Mouse (Mus musculus): ENCODE measurements at regions not wholly inside any gene's neighbourhood (a gene's known extent, or its start where the extent isn't known, plus 50 kb on each side); places are given as distances from the start of the nearest gene placed in this dataset.

DNA sequence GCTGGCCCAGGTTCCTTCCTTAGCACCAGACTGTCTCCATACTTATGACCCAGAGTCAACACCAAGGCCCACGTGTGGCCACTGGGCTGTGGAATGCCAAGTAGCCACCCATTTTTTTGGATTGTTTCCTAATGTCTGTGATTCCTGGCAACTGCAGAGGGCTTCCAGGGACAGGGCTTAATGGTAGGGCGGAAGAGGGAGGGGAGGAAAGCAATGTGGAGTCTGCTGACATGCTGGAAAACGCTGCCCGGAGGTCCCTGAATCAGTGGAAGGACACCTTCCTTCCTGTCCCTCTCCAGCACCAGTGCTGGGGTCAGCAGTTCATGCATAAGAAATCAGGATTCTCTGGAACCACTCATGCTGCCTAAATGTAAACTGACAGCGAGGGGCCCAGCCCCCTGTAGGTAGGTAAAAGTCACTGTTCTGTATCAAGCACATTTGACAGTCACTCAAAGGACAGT lies 90.8 kb downstream of the Iyd start:
- no peak for DNase-seq (ENCODE audit: low spot score in 2 of 2)

- DNase-seq (ENCODE audit: low spot score in 2 of 2), result no peak
Measured at GRCm38 (mm10) chr10:3633871-3634496, 93.9 kb downstream of the Iyd start.

GRCm38 (mm10) chr10:3644111-3644510 lies 96.1 kb upstream of the Plekhg1 start:
- DNase-seq (ENCODE audit: low spot score in 2 of 2), result no peak

DNA sequence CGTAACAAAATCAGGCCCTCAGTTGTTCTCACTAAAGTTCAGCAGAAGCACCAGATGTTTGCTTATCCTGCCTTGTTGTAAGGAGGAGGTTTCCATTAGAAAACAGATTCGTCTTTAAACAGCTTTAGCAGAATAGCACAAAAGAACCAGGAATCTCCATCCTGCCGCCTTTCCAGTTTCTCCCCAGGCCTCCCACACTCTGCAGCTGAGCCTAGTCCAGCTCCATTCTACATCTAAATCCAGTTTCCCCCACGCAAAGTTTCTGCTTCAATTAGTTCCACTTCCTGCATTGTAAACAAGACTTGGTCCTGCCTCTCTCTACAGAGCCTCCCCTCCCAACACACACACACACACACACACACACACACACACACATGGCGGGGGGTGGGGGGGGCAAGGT lies 95.1 kb upstream of the Plekhg1 start:
- peak; percentile 20 to 60 for DNase-seq (ENCODE audit: low spot score in 2 of 2)

DNA sequence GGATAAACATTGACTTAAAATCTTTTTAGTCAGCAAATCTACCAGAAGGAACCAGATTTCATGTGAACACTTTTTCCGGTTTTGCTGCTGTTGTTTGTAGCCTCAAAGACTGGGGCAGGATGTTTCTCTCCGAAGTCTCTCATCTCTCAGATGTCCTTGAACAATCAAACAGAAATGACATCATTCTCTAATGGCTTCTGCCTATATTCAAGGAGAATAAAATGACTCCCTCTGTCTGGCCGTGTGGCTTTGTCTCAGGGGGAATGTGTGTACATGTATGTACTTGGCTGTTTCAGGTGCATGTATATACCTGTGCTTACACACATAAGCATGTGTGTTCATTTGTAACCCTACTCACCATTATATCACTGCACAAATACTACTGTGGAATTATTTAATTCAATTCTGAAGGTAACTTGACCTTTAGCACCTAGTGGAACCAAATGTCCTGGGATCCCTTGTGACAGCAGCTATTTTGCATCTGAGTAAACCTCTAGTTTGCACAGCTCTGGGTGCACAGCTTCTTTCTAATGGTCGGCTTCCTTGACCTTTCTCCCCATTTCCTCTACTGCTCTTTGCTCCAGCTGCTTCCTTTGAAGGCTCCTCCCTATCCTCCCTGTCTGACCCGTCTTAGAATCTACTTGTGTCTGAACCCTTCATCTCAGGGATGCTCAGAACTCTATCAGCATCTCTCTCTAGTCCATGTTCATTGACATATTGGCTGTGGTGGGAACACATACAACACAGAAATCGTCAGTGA lies 93.8 kb upstream of the Plekhg1 start:
- DNase-seq (ENCODE audit: low spot score in 2 of 2), result no peak

- DNase-seq (ENCODE audit: low spot score in 2 of 2), result no peak
Measured at GRCm38 (mm10) chr10:3647811-3648731, 92.1 kb upstream of the Plekhg1 start.

GRCm38 (mm10) chr10:3649983-3650382 lies 90.2 kb upstream of the Plekhg1 start:
- no peak for DNase-seq (ENCODE audit: low spot score in 2 of 2)

GRCm38 (mm10) chr10:3650561-3650960 lies 89.6 kb upstream of the Plekhg1 start:
- no peak for DNase-seq (ENCODE audit: low spot score in 2 of 2)

- no peak for DNase-seq (ENCODE audit: low spot score in 2 of 2)
Measured at GRCm38 (mm10) chr10:3652522-3652921, 87.6 kb upstream of the Plekhg1 start.

DNA sequence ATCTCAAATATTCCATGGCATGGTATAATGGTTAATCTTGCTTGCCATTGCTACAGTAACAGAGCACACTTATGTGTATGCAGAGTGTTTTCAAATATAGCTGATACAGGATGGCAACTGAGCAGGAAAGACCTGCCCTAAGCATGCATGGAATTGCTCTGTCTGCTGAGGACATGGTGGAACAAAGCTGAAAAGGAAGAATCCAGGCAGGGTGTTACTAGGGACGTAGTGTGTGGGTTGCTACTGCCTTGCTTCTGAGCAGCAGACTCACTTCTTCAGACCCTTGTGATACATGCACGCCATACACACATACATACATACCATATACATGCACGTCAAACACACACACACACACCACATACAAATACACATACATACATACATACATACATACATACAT lies 84.1 kb upstream of the Plekhg1 start:
- DNase-seq (ENCODE audit: low spot score in 2 of 2), result no peak

GRCm38 (mm10) chr10:3662156-3662555 lies 78.0 kb upstream of the Plekhg1 start:
- DNase-seq (ENCODE audit: low spot score in 2 of 2), result no peak

GRCm38 (mm10) chr10:3662571-3662970 lies 77.6 kb upstream of the Plekhg1 start:
- DNase-seq (ENCODE audit: low spot score in 2 of 2), result no peak

- DNase-seq (ENCODE audit: low spot score in 2 of 2), result no peak
Measured at GRCm38 (mm10) chr10:3663296-3663695, 76.9 kb upstream of the Plekhg1 start.

- no peak for DNase-seq (ENCODE audit: low spot score in 2 of 2)
Measured at GRCm38 (mm10) chr10:3684481-3684880, 55.7 kb upstream of the Plekhg1 start.

All from layer of hippocampus, adult 18-20 months (tissue).